Mouse (Mus musculus): Measurements from ENCODE around the gene Prkn.

Prkn gene

DNA sequence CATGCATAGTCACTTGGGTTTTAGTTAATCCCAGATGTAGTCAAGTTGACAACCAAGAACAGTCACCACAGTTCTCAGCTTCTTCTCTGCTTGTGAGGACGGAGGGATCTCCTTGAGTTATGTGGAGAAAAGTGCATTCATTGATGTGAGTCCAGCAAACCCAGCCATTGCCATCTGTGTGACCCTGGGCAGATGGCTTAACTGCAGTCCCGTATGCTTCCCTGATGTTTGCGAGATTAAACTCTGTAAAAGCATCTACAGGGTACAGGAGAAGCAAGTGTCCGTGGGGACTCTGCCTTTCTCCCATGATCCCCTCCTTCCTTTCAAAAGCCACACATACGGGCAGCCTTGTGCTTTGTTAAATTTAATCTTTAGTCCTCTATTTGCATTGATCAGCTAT, 157.1 kb downstream of the Prkn start:
- DNase-seq, result no peak

DNA sequence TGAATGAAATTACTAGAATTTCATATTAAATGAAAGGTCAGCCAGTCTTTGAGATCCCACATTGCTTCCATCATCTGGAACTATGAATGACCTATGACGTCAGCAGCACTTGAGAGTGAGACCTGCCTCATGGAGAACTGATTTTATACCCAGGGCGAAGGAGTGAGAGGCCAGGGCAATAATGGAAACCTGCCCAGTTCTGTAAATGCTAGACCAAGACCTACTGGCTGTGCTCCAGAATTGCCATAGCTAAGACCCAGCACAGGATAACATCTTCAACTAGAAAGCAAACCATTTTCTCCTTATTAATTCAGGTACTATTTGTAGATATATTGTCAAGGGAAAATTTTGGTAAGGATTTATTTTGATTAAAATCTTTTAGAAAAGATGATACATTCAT, 183.2 kb downstream of the Prkn start:
- no peak for DNase-seq

DNA sequence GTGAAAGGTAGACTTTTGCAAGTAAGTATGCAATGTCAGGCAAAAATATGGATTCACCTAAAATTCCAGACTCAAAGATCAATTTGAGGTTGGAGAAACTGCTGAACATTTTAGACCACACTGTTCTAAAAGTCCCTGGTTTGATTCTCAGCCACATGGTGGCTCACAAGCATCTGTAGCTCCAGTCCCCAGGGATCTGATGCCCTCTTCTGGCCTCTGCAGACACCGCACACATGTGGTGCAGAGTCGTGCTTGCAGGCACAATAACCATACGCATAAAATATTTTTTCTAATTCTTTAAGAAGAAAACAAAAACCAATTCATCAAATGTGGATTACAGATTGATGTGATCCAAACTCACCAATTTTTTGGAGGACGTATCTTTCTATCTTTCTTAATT, 189.2 kb downstream of the Prkn start:
- no peak for DNase-seq

DNA sequence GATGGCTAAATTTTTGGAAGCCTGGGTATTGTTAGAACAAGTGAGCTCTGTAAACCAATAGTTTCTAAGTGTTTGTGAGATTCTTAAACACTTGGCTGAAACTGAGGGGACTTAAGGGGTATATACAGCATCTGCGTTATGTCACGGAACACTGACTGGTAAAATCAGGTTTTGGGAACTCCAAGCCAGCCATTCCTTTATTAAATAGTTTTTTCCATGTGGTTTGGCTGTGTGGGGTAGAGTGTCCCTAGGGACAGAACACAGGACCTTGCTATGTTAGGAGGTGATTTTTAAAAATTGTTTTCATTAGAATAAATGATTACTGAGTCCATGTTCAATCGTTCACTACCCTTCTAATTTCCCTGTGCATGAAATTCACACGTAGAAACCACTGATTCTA, 190.8 kb downstream of the Prkn start:
- no peak for DNase-seq

DNA sequence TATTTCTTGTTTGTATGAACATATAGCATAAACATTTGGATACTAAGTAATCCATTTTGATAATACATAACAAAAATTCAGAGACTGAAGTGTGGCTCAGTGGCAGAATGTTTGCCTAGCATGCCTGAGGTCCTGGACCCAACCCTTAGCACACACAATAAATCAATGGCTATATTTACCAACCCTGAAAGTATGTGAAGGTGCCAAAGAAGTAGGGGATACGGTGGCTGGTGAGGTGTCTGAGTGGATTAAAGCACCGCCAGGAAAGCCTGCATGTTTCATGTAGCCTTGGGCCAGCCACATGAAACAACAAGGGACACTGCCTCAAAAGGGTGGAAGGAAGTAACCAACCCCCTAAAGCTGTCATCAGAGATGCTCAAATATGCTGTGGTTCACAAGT, 192.2 kb downstream of the Prkn start:
- DNase-seq, result no peak

DNA sequence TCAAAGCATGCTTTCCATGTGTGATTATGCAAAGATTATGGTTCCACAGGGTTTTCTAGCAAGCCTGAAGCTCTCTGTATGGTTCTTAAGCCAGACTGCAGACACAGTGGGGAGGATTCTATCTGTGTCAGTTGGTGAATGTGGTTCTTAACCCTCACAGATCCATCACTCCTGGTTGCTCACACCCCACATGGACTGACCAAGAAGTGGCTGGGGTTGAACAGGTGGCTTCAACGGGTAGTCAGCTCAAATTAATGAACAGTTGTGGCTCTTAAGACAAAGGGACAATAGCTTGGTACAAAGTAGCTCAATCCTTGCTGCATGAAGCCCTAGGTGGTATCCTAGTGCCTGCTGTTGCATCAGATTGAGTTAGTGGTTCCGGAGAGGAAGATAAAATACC, 193.4 kb downstream of the Prkn start:
- no peak for DNase-seq

DNA sequence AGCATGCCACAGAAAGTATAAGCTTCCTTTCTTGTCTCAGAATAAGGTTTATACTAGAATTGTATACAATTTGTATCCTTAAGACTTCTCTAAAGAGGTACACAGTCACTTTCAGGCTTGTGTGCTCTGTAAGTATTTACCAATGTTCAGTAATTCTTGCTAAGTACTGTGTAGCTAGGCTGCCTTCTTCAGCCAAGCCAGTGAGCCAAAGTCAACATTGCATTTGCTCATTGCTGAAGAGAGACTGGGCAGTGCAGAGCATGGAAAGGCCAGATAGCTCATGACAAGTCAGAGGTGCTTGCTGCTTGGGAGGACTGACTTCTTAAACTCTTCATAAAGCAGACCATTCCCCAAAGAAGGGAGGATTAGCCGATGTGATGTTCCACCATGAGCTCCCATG, 198.1 kb downstream of the Prkn start:
- no peak for DNase-seq

DNA sequence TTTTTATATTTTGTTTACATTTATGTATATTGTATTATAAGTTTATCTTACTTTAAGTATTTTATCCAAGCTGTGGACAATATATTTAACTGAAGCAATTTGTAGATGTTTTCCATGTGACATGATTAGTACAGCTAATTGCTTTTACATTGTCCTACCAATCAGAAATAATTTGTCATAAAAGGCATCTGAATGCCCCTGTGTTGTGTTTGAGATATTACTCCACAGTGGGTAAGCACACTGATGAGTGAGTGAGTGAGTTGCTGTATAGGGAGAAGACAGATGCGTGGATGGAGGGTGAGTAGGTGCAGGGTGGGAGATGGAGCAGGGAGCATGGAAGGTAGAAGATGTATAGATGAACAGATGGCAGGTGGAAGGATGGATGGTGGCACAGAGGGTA, 218.8 kb downstream of the Prkn start:
- DNase-seq, result no peak

DNA sequence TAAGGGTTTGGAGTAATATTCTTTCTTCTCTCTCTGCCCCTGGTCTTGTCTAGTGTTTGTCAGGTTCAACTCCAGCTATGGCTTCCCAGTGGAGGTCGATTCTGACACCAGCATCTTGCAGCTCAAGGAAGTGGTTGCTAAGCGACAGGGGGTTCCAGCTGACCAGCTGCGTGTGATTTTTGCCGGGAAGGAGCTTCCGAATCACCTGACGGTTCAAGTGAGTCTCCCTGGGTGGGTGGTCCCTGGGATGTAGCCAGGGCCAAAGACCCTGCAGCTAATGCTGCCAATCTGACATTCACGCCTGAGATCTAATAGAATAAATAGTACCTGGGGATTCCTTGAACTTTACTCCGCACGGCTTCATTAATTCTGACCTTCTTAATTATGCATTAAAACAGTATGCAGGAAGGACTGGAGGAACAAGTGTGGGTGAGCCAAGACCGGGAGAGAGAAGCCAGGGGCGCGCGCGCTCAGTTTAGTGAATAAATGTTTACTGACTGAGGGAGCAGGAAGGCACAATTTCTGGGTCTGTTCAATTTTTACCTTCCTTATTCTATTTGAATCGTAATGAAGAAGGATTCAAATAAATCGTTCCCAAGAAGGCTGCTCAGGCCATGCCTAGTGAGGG, 227.0 kb downstream of the Prkn start:
- DNase-seq, result no peak

DNA sequence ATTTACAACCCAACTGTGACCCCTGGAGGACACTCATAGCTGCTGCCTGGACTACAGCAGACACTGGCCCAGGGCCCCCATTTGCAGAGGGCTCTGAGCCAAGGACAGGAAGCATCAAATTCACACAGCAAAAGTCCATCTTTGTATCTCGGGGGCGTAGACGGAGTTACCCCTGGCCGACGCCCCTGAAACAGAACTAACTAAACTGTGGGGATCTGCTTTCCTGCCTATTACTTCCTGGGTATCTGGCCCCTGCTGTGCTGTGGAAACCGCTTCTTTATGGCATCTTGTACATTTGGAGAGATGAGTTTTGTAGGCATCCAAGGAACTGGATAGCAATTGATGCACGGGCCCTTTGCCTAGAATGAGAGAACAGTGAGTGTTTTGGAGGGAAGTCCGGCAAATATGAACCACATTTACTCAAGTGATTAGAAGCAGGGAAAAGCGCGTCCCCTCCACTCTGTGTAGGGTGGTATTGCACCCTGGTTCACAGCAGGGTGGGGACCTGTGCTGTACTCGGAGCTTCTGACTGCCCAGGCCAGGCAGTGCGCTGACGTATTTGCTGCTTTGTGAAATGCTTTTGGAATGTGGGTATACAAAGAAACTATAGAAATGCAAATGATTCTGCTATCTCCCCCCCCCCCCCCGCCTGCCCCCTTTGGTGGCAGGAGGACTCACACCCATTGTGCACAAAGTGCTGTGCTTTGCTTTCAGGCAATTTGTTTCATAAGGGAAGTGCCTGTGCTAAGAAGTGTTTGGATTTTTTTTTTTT, 227.7 kb downstream of the Prkn start:
- DNase-seq, result peak; percentile 20

DNA sequence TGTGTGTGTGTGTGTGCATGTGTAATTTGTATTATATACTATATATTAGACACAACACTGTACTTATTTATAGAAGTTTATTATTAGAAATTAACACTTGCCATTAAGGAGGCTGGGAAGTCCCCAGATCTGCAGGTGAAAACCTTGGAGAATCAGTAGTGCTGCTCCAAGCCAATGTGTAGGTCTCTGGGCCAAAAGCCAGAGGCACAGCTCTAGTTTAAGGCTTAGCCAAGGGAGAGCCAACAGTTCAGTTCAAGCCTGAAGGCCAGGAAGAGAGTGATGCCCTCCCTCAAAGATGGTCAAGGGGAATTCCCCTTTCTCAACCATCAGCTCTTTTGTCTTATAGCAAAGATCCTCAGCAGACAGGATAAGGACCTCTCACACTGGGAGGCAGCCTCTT, 230.8 kb downstream of the Prkn start:
- no peak for DNase-seq

DNA sequence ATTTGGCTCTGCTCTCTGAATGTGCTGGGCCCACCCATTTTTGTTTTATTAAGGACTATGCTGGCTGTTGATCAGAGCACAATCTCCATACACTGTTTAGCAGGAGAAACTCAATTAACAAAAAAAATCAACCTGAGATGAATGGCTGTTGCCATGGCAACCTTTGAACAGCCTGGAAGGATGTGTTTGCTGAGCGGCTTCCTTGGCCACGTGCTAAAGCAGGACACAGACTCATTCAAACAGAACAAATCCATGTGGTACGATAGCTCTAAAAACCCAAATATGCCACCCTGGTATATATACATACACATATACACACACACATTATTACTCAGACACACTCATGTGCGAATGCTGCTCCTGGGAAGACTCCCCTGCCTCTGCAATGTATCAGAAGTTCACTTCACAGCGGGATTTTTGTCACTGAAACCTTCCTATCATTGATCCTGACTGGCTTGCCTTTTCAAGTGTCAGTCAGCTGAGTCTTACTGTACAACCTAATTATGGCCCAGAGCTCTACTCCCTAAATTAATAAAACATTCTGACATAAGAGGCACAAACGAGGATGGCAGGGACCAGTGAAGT, 236.2 kb downstream of the Prkn start:
- peak; percentile 27 for DNase-seq

DNA sequence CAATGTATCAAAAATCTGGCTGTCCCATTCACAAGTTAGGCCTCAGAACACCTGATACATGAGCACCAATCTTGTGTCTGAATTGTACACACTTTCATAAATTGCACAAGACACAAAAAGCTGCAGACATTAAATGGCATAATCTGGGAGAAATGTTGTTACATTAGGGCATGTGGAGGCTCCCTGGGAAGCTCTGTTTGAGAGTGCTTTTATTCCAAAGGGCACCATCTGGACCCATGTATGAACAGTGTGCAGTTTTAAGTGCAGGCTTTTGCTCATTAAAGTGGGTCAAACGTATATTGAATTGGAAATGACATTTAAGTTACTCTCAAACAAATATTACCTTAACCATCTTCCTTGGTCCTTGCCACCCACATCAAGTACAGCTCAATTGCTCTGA, 246.3 kb downstream of the Prkn start:
- DNase-seq, result no peak

DNA sequence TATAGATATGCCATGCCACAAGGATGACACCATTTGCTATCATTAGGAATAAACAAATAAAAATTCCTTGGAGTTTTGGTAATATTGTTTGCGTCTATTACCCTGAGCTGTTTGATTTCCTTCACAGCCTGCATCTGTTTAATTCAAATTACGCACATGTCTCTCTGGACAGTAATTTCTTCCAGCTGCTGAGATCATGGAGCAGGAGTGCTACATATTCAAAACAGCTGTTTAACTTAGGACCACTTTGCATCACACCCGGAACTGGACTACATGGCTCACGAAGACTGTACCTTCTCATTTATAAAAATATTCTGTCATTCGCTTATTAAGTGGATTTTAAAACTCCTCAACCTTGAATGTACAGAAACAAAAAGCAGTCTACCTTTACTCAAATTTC, 246.9 kb downstream of the Prkn start:
- DNase-seq, result no peak

DNA sequence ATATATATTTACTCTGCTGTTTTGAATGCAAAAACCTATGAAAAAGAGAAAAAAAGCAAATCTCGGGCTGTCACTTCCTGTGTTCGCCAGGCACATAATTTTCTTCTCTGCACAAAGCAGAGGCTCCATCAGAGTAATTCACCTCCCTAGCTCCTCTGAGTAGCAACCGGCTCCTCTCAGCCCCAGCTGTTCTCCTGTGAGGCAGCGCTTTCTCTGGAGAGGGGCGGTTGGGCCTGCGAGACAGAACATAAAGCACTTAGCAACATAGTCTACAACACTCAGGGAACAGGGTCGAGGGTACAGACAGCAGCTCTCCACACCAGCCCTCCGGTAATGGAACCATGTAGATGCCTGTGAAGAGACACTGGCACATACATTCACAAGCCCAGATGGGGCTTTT, 247.6 kb downstream of the Prkn start:
- DNase-seq, result no peak

DNA sequence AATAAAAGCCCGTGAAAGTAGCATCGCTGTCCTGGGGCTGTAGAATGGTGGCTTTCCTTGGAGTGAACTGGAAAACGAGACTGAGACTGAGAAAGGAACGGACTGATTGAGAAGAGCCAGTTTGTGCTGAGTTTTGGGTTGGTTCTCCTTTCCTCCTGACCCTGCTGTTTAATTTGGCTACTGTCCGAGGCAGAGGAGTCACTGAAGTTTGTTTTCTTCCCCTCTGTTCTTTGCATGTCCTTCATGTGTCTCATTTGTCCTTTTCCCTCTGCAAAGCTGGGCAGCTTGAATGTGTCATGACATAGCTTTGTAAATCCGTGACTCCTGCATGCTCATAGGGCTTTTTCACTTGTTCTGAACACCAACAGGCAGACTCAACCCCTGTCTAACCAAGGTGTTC, 249.2 kb downstream of the Prkn start:
- no peak for DNase-seq

DNA sequence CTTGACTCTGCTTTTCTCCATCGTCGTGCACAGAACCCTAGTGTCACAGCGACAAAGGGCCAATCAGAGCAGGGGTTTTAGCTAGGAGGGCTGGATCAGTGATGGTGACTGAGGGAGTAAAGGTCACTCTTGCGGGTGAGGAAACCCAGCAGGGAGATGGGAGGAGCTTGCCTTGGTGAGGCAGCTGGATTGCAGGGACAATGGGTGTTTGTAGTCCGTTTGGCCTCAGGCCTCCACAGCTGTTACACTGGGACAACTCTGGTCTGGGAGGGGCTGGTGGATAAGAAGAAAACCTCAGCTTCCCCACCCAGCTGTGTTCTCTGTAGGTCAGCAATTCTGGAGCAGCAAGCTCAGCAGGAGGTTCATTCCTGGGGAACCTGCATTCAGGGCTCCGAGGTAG, 252.7 kb downstream of the Prkn start:
- DNase-seq, result no peak

DNA sequence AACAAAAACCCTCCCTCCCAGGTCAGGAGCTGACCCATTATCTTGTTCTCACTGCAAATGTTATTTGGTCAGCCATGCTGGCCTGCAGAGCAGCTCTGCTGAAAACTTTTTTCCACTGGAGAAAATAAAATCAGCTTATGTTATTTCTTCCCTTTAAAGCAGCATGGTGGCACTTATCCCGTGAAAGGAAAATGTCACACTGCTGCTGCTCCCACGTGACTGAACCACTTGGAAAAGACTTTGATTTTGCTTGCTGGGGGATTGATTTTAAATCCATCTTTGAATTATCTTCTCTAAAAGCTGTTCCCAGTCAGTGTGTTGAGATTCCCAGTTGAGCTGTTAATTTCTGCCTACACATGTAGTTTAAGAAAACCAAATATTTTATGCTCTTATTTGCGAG, 253.1 kb downstream of the Prkn start:
- no peak for DNase-seq

DNA sequence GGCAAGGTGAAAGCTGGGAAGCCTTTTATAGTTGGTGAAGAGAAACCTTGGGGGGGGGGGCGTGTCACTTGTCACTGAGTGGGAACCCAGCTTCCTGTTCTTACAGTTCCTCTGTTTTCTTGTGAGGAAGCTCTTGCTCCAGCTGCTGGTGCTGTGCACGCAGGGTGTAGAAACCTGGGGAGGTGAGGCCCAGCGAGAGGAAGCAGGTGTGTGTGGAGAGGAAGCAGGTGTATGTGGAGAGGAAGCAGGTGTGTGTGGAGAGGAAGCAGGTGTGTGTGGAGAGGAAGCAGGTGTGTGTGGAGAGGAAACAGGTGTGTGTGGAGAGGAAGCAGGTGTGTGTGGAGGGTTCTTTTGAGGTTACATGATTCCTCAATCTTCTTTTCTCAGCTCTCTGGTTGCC, 266.8 kb downstream of the Prkn start:
- no peak for DNase-seq

DNA sequence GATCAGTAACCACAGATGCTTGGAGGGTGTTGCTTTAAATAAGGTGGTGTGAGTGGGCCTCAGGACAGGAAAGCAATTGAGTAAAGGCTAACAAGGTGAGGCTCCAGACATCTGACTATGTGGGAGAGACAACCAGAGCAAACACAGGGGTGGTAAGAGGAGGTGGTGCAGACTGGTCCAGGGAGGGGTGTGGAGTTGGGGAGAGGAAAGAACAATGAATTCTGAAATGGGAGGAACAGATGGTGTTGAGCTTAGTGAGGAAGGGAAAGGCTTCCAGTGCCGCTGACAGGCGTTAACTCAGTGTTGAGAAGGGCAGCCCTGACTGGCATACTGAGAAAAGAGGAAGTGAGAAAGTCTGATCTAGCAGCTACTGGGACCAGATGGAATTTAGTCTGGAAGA, 267.7 kb downstream of the Prkn start:
- peak; percentile 23 for DNase-seq

DNA sequence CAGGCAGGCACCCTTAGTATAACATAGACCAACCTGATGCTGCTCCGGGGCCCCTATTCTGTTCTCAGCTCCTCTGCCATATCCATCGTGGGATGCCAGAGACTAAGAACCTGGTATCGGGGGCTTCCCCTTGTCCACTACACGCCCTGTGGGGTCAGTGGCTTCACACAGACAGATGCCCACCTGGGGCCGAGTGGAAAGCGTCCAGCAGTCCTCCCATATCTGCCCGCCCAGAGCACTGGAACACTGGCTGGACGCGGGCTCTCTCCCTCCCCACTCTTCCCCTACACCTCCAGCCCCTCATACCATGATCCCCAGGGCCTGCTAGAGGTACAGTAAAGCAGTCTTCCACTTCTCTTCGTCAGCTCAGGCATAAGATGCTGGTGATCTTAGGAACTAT, 277.3 kb downstream of the Prkn start:
- no peak for DNase-seq

DNA sequence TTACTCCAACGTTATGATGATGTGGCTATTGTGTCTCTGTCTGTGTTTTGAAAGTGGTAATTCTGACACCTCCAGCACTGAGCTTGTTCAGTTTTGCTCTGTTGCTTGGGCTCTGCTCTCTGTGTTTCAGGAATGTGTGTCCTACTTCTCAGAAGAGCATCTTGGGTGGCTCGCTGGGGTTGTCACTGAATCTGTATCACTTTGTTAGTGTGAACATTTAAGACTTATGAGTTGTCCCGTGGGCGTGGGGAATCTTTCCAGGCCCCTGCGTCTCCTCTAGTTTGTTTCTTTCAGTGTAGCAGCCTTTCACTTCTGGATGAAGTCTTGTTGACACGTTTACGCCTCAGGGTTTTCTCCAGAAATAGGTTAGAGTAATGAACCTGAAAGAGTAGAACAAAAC, 283.9 kb downstream of the Prkn start:
- no peak for DNase-seq

DNA sequence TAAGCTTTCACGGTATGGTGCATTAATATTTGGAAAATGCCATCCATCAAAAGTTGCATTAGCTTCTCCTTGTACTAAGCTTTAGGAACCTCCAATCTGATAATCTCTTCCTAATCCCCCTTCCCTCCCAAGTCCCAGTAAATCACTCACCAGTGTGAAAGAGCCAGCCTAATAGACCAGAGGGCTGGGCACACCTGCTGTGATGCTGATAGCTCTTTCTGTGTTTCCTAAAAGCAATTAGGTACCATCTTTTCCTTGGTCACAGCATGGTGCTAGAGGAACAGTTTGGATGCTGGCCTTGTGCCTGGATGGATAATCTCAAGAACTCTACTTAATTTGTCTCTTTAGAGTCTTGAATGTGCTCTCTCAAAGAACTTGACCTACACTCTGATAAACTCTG, 287.0 kb downstream of the Prkn start:
- no peak for DNase-seq

DNA sequence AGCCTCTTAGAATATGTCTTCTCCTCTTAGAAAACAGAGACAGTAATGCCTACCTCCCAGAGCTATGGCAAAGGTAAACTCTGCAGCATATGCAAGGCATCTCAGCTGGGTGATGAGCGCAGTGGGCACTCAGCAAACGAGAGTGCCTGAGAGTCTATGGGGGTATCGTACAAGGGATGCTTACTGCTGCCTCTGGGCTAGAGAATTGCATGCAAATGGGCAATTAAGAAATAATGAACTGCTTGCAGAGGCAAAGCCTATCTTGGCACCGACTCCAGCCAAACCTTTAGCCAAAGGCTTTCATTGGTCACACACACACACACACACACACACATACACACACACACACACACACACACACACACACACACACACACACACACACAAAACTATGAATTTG, 290.7 kb downstream of the Prkn start:
- no peak for DNase-seq

DNA sequence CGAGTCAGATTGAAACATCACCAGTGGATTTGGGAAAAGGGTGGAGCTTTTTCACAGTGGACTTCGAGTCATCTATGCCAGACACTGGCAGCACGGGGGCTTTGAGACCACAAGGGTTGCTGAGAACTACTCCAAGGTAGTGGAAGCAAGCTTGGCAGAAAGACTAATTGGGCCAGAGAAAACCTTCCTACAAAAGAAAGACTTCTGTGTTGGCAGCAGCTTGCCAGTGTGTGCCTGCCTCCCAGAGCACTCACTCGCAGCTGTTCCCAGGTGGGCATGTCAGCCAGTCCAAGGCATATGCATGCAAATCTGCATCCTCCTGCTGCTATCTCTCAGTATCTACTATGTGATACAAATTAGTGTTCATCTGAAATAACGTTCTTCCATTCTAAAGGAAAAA, 302.1 kb downstream of the Prkn start:
- peak; percentile 74 for DNase-seq
